Mouse (Mus musculus) CH12.LX (cell line): Measurements from ENCODE around the gene Stx12.

Experiments
- CHD1 ChIP-seq: IDR thresholded peaks from 2 replicates; pipeline ENCODE4 v1.6.1; 2012; ENCODE audit warnings: low read depth, low read length, improper control_type of control experiment, inconsistent platforms
- CTCF ChIP-seq, 2 experiments: IDR thresholded peaks in 1 of 2; conservative IDR thresholded peaks in 1 of 2; 2 replicates each; pipeline ENCODE4 v1.5.1; 2011 to 2012; ENCODE audit warnings: low read depth in 2 of 2, low read length in 2 of 2, improper control_type of control experiment in 1 of 2, inconsistent platforms in 1 of 2, mild to moderate bottlenecking in 1 of 2, moderate library complexity in 1 of 2
- EP300 ChIP-seq: IDR thresholded peaks from 2 replicates; pipeline ENCODE4 v1.6.1; 2011; ENCODE audit warnings: low read length, improper control_type of control experiment
- KAT2A ChIP-seq: IDR thresholded peaks from 2 replicates; pipeline ENCODE4 v1.6.1; 2012; ENCODE audit warnings: low read length, improper control_type of control experiment, inconsistent platforms; ENCODE audit not compliant: insufficient replicate concordance
- MAFK ChIP-seq: IDR thresholded peaks from 2 replicates; pipeline ENCODE4 v1.6.1; 2011; ENCODE audit warnings: low read length, improper control_type of control experiment; ENCODE audit not compliant: insufficient replicate concordance
- POLR2AphosphoS2 ChIP-seq: IDR thresholded peaks from 2 replicates; pipeline ENCODE4 v1.6.1; 2011; ENCODE audit warnings: low read depth, low read length, improper control_type of control experiment
- RAD21 ChIP-seq: IDR thresholded peaks from 2 replicates; pipeline ENCODE4 v1.6.1; 2011; ENCODE audit warnings: low read depth, mild to moderate bottlenecking, low read length, improper control_type of control experiment, moderate library complexity
- SIN3A ChIP-seq: IDR thresholded peaks from 2 replicates; pipeline ENCODE4 v1.6.1; 2012; ENCODE audit warnings: low read length, improper control_type of control experiment, inconsistent platforms
- ZKSCAN1 ChIP-seq: IDR thresholded peaks from 2 replicates; pipeline ENCODE4 v1.6.1; 2012; ENCODE audit warnings: low read depth, inconsistent platforms, low read length, improper control_type of control experiment, borderline replicate concordance
- ZMIZ1 ChIP-seq: IDR thresholded peaks from 2 replicates; pipeline ENCODE4 v1.6.1; 2012; ENCODE audit warnings: low read depth, mild to moderate bottlenecking, inconsistent platforms, low read length, improper control_type of control experiment
- ZNF384 ChIP-seq: IDR thresholded peaks from 2 replicates; pipeline ENCODE4 v1.6.1; 2012; ENCODE audit warnings: low read depth, low read length, improper control_type of control experiment, inconsistent platforms

GRCm38 (mm10) chr4:132816404-132816803 lies 67.9 kb downstream of the Stx12 start:
- TF ChIP-seq KAT2A: no peak
- no peak for TF ChIP-seq RAD21
- no peak for TF ChIP-seq CTCF (conservative IDR thresholded peaks at IDR 0.05 in 1 of 2, IDR thresholded peaks at IDR 0.05 in 1 of 2; ENCODE audit: low read depth in 2 of 2, low read length in 2 of 2)
- TF ChIP-seq ZNF384: no peak
- TF ChIP-seq EP300: no peak
- TF ChIP-seq SIN3A: no peak
- no peak for TF ChIP-seq MAFK
- no peak for TF ChIP-seq ZKSCAN1
- TF ChIP-seq ZMIZ1: no peak
- no peak for TF ChIP-seq POLR2AphosphoS2
- TF ChIP-seq CHD1: no peak
